Mouse (Mus musculus) effector memory CD4-positive, alpha-beta T cell, adult 7 months (primary cell): ENCODE data around the gene Wfdc6a. TPM values are rescaled to one million over a fixed set of nuclear protein-coding genes. Genes with fewer than 3 reads are reported as not detected.

ENCODE experiments used
- polyA plus RNA-seq: library from polyadenylated mRNA; unstranded; fragments of 100-300 nt; shearing (Covaris generic); gene quantifications from one replicate; pipeline ENCODE4 v1.2.1, GENCODE M21; 2017

The Wfdc6a gene
- polyA plus RNA-seq, result 0.49 TPM

DNA sequence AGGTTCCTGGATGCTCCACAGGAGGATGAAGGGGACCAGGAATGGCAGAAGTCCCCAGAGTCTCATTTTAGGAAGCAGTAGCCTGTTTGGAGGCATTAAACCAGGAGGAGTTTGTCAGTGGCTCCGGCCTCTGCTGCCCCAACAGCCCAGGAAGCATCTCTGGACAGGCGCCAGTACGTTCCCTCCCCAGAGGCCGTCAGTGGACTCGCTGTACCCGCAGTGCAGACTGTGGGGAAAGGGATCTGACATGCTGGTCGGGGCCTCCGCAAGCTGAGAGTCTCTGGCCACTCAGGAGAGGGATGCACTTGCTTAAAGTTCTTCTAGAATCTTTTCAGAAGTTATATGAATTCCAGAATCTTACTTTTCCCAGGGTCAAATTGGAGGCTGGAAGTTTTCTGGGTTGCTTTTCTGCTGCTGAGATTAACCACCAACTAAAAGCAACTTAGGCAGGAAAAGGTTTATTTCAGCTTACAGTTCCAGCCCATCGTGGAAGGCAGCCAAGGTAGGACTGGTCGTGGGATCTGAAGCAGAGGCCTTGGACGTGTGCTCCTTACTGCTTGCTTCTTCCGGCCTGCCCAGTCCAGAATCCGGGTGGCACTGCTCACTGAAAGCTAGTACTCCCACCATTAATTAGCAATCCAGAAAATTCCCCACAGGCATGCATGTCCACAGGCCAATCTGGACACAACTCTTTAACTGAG is at the start of gene Wfdc6a:
Gene Wfdc6a, minus strand, starts transcription at position 423 of the 701 bp plus-strand sequence.

DNA sequence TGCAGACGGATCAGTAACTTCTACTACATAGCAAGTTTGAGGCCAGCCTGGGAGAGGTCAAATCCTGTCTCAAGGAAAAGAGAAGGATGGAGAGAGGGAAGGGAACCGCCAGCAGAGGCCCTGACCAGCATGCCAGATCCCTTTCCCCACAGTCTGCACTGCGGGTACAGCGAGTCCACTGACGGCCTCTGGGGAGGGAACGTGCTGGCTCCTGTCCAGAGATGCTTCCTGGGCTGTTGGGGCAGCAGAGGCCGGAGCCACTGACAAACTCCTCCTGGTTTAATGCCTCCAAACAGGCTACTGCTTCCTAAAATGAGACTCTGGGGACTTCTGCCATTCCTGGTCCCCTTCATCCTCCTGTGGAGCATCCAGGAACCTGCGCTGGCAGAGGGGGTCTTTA is 28.2 kb upstream of the Wfdc6a start, which contains the start of the genes Wfdc6b and Wfdc8:
Gene Wfdc6b, plus strand, starts transcription at position 52 of the 400 bp plus-strand sequence.
Gene Wfdc8, minus strand, starts transcription at position 156 of the 400 bp plus-strand sequence.

DNA sequence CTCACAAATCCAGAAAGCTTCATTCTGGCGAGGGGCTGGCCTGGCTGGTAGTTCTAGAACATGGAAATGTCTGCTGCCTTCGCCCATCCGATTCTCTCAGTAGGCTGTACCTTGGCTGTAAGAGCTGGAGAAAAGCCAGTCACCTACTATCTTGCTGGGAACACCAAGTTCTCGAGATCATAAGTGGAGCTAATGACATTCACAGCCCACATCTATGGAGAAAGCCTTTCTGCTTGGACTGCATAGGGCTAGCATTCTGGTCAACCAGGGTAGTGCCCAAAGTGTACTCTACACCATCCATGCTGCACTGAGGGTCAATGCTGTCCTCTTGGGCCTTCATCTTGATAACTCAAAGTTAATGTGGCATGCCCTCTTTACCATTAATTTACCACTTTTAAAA is 8.2 kb upstream of the Wfdc6a start, which contains the start of gene Eppin:
Gene Eppin, minus strand, starts transcription at position 101 of the 400 bp plus-strand sequence.

DNA sequence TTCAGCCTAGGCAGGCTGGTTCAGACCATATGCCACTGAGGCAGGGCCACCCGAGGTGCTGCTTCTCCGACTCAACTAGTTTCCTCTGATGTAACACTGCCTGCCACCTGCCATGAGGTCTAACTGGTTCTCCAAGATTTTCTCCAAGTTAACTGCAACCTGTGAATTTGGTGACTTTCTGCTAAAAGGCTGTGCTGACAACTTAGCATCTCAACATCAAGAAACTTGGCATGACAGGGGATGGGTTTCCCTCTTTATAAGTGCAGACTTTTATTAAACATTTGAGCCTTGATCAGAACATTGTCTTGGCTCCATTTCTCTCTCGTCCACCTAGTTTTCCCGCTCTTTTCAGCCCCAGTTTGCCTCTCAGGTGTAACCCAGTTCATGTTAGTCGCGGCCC is 11.9 kb downstream of the Wfdc6a start, which contains the start of gene Spint3:
Gene Spint3, minus strand, starts transcription at position 101 of the 400 bp plus-strand sequence.

GRCm38 (mm10) chr2:164562391-164563188 is 22.7 kb downstream of the Wfdc6a start, which contains the start of gene Wfdc2:
TSS of gene Wfdc2 (plus strand) at chr2:164562413.

Other genes starting within 250 kb of the Wfdc6a start
- 12.2 TPM for gene Slpi, start 196.4 kb downstream of the Wfdc6a start, polyA plus RNA-seq
- 0.71 TPM for gene Rbpjl, start 182.3 kb downstream of the Wfdc6a start, polyA plus RNA-seq
- 0.69 TPM for gene Matn4, start 180.3 kb downstream of the Wfdc6a start, polyA plus RNA-seq
- gene Sdc4, start 141.6 kb downstream of the Wfdc6a start, polyA plus RNA-seq, result 0.63 TPM
- 86.9 TPM for gene Sys1, start 128.5 kb downstream of the Wfdc6a start, polyA plus RNA-seq
- 11.7 TPM for gene Gm20458, start 124.5 kb downstream of the Wfdc6a start, polyA plus RNA-seq
- gene Trp53tg5, start 111.7 kb downstream of the Wfdc6a start, polyA plus RNA-seq, result 0.41 TPM
- 1.6 TPM for gene Dbndd2, start 99.3 kb downstream of the Wfdc6a start, polyA plus RNA-seq
- gene Pigt, start 87.9 kb downstream of the Wfdc6a start, polyA plus RNA-seq, result 12.8 TPM
- not detected for gene Wfdc2, start 23.0 kb downstream of the Wfdc6a start, polyA plus RNA-seq
- gene Spint3, start 12.0 kb downstream of the Wfdc6a start, polyA plus RNA-seq, result not detected
- not detected for gene Eppin, start 8.1 kb upstream of the Wfdc6a start, polyA plus RNA-seq
- gene Wfdc6b, start 28.1 kb upstream of the Wfdc6a start, polyA plus RNA-seq, result not detected
- not detected for gene Wfdc8, start 28.2 kb upstream of the Wfdc6a start, polyA plus RNA-seq
- gene Wfdc16, start 53.3 kb upstream of the Wfdc6a start, polyA plus RNA-seq, result not detected
- not detected for gene Wfdc10, start 70.6 kb upstream of the Wfdc6a start, polyA plus RNA-seq
- gene Wfdc9, start 71.1 kb upstream of the Wfdc6a start, polyA plus RNA-seq, result not detected
- gene Wfdc11, start 88.6 kb upstream of the Wfdc6a start, polyA plus RNA-seq, result not detected
- 1.3 TPM for gene Wfdc13, start 99.7 kb upstream of the Wfdc6a start, polyA plus RNA-seq
- gene Spint4, start 113.1 kb upstream of the Wfdc6a start, polyA plus RNA-seq, result not detected
- gene Spint5, start 129.9 kb upstream of the Wfdc6a start, polyA plus RNA-seq, result not detected
- gene Wfdc3, start 160.5 kb upstream of the Wfdc6a start, polyA plus RNA-seq, result 0.34 TPM
- 49.6 TPM for gene Dnttip1, start 160.5 kb upstream of the Wfdc6a start, polyA plus RNA-seq
- gene Ube2c, start 184.5 kb upstream of the Wfdc6a start, polyA plus RNA-seq, result 0.96 TPM
- not detected for gene Tnnc2, start 194.5 kb upstream of the Wfdc6a start, polyA plus RNA-seq
- gene Snx21, start 200.4 kb upstream of the Wfdc6a start, polyA plus RNA-seq, result 5.0 TPM
- gene Acot8, start 219.4 kb upstream of the Wfdc6a start, polyA plus RNA-seq, result 26.4 TPM
- 3.5 TPM for gene Zswim3, start 219.7 kb upstream of the Wfdc6a start, polyA plus RNA-seq
- gene Zswim1, start 237.2 kb upstream of the Wfdc6a start, polyA plus RNA-seq, result 15.3 TPM
- not detected for gene Spata25, start 243.1 kb upstream of the Wfdc6a start, polyA plus RNA-seq
- gene Ctsa, start 247.4 kb upstream of the Wfdc6a start, polyA plus RNA-seq, result 161 TPM
- 1.0 TPM for gene Neurl2, start 248.0 kb upstream of the Wfdc6a start, polyA plus RNA-seq